Mouse (Mus musculus): ENCODE data around the gene 4933427D14Rik. TPM values are rescaled to one million over a fixed set of nuclear protein-coding genes. Genes with fewer than 3 reads are reported as not detected.

4933427D14Rik gene
- total and polyA plus RNA-seq, 3 experiments = 4.0 to 22.4 (median 17.0) TPM

DNA sequence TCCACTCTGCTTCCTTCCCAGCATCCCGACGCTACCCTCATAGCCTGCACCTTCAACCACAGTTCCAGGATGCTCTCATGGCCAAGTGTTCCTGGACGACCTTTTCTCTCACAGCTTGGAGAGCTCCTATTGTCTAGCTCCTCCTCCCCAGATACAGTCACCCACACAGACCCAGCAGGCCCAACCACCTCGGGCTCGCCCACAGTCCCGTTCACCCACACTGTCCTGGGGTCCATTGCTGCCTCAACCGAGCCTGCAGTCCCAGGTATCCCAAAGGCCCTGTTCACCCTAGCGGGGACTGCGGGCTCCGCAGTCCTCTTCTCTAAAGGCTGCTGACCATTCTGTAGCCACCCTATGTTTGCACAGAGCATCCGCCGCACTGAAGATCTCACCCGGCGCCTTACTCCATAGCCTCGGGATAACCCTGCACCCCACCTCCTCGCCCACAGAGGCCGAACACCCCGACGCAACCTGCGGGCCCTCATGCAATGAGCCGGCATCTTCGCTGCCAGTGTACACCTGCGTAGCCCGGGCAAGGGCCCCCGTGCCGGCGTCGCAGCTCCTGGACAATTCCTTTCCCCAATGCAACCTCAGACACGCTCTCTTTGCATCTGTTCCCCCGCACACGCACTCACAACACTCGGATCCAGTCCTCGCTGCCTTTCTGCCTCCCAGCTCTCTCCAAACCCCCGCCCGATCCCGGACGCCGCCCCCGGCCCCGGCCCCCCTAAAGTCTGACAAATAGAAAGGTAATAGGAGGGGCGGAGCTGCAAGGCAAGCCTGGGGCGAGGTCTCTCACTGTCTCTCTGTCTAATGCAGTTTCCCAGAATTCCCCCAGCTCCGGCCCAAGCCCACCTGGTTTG lies 687 bp downstream of the 4933427D14Rik start, which contains the start of gene Gm43951:
Gene Gm43951, minus strand, starts transcription at position 500 of the 863 bp plus-strand sequence.
- Histone ChIP-seq H3K9me3 (replicated peaks) (no peaks in the 10 kb centered on the region), H3K4me3 (ENCODE audit: low read depth, low read length) (peak within 1 kb of the TSS; percentile 84), H3K27me3 (ENCODE audit: insufficient read depth, low read length) (no peaks in the 10 kb centered on the region), H3K4me1 (ENCODE audit: insufficient read depth, low read depth, low read length) (peaks cover 35% of the 10 kb centered on the region), H3K36me3 (replicated peaks) (peaks cover 58% of the 10 kb centered on the region)
- TF ChIP-seq POLR2AphosphoS5 (IDR thresholded peaks at IDR 0.05; ENCODE audit: insufficient replicate concordance, low read depth, low read length) (no peak), GATA1 (IDR thresholded peaks at IDR 0.05; ENCODE audit: borderline replicate concordance, low read length) (no peak), GATA2 (IDR thresholded peaks at IDR 0.05; ENCODE audit: borderline replicate concordance, low read depth, low read length) (no peak), CTCF (IDR thresholded peaks at IDR 0.05; ENCODE audit: low read depth, low read length) (no peak)
- ATAC-seq (ENCODE audit: extremely low read depth, insufficient number of reproducible peaks, low FRiP score, poor library complexity, severe bottlenecking) (peak; percentile 32; the same call in 1 of the 2 replicates), DNase-seq (ENCODE audit: low spot score) (peak; percentile 40)

DNA sequence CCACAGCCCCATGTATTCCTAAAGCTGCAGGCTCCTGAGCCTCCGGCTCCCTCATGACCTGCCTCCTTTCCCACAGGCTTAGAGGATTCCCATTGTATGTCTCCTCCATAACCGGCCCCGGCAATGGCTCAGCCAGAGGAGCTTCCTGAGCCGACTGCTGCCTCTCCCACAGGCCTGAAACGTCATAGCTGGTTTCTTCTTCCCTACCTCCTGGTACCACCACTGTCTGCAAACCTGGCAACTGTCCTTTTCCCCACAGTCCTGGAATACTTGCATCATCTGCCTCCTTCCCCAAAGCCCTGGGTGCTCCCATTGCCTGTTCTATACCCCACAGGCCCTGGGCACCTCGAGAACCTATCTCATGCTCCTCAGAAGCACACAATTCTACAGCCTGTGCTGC lies 2.0 kb downstream of the 4933427D14Rik start:
- TF ChIP-seq TAL1 (conservative IDR thresholded peaks at IDR 0.05; ENCODE audit: low read depth, low read length) (no peak), GATA2 (IDR thresholded peaks at IDR 0.05; ENCODE audit: borderline replicate concordance, low read depth, low read length) (no peak), POLR2AphosphoS5 (IDR thresholded peaks at IDR 0.05; ENCODE audit: insufficient replicate concordance, low read depth, low read length) (no peak)
- H3K4me1 ChIP-seq (ENCODE audit: insufficient read depth, low read depth, low read length) = peaks cover 35% of the 10 kb centered on the region
- ATAC-seq (ENCODE audit: extremely low read depth, insufficient number of reproducible peaks, low FRiP score, poor library complexity, severe bottlenecking) = no peak
- no peak for DNase-seq (ENCODE audit: low spot score)
- peaks cover 54% of the 10 kb centered on the region for H3K36me3 ChIP-seq (replicated peaks)
- H3K27me3 ChIP-seq (ENCODE audit: insufficient read depth, low read length) = no peaks in the 10 kb centered on the region
- no peak overlapping the region; the same call in 1 of the 2 replicates for H3K4me3 ChIP-seq (ENCODE audit: low read depth, low read length)
- H3K9me3 ChIP-seq (replicated peaks) = no peaks in the 10 kb centered on the region

GRCm38 (mm10) chr11:72203440-72203839 lies 3.8 kb downstream of the 4933427D14Rik start:
- Histone ChIP-seq H3K9me3 (replicated peaks) (no peaks in the 10 kb centered on the region), H3K4me1 (ENCODE audit: insufficient read depth, low read depth, low read length) (peaks cover 30% of the 10 kb centered on the region), H3K27me3 (ENCODE audit: insufficient read depth, low read length) (no peaks in the 10 kb centered on the region), H3K4me3 (ENCODE audit: low read depth, low read length) (no peak overlapping the region), H3K36me3 (replicated peaks) (peaks cover 53% of the 10 kb centered on the region)
- DNase-seq (ENCODE audit: low spot score) (no peak), ATAC-seq (ENCODE audit: extremely low read depth, insufficient number of reproducible peaks, low FRiP score, poor library complexity, severe bottlenecking) (no peak)
- TF ChIP-seq TAL1 (conservative IDR thresholded peaks at IDR 0.05; ENCODE audit: low read depth, low read length) = no peak
- TF ChIP-seq GATA2 (IDR thresholded peaks at IDR 0.05; ENCODE audit: borderline replicate concordance, low read depth, low read length) = no peak
- TF ChIP-seq CTCF (IDR thresholded peaks at IDR 0.05; ENCODE audit: low read depth, low read length) = no peak
- no peak for TF ChIP-seq GATA1 (IDR thresholded peaks at IDR 0.05; ENCODE audit: borderline replicate concordance, low read length)
- no peak for TF ChIP-seq POLR2AphosphoS5 (IDR thresholded peaks at IDR 0.05; ENCODE audit: insufficient replicate concordance, low read depth, low read length)

- no peaks in the 10 kb centered on the region for H3K4me1 ChIP-seq (ENCODE audit: insufficient read depth, low read depth, low read length)
- ATAC-seq (ENCODE audit: extremely low read depth, insufficient number of reproducible peaks, low FRiP score, poor library complexity, severe bottlenecking) (no peak; the same call in 1 of the 2 replicates), DNase-seq (ENCODE audit: low spot score) (no peak)
- TF ChIP-seq CTCF (IDR thresholded peaks at IDR 0.05; ENCODE audit: low read depth, low read length) (no peak), GATA1 (IDR thresholded peaks at IDR 0.05; ENCODE audit: borderline replicate concordance, low read length) (no peak), GATA2 (IDR thresholded peaks at IDR 0.05; ENCODE audit: borderline replicate concordance, low read depth, low read length) (no peak), POLR2AphosphoS5 (IDR thresholded peaks at IDR 0.05; ENCODE audit: insufficient replicate concordance, low read depth, low read length) (no peak), TAL1 (conservative IDR thresholded peaks at IDR 0.05; ENCODE audit: low read depth, low read length) (no peak)
- peaks cover 57% of the 10 kb centered on the region for H3K36me3 ChIP-seq (replicated peaks)
- no peak overlapping the region for H3K4me3 ChIP-seq (ENCODE audit: low read depth, low read length)
- no peaks in the 10 kb centered on the region for H3K9me3 ChIP-seq (replicated peaks)
- no peaks in the 10 kb centered on the region for H3K27me3 ChIP-seq (ENCODE audit: insufficient read depth, low read length)
Observed at GRCm38 (mm10) chr11:72196506-72196905, 10.8 kb downstream of the 4933427D14Rik start.

GRCm38 (mm10) chr11:72194259-72194658 lies 13.0 kb downstream of the 4933427D14Rik start:
- no peak for DNase-seq (ENCODE audit: low spot score)
- H3K9me3 ChIP-seq (replicated peaks) = no peaks in the 10 kb centered on the region
- peaks cover 64% of the 10 kb centered on the region for H3K36me3 ChIP-seq (replicated peaks)
- no peak for TF ChIP-seq GATA1 (IDR thresholded peaks at IDR 0.05; ENCODE audit: borderline replicate concordance, low read length)
- TF ChIP-seq GATA2 (IDR thresholded peaks at IDR 0.05; ENCODE audit: borderline replicate concordance, low read depth, low read length) = no peak
- TF ChIP-seq POLR2AphosphoS5 (IDR thresholded peaks at IDR 0.05; ENCODE audit: insufficient replicate concordance, low read depth, low read length) = no peak
- TF ChIP-seq TAL1 (conservative IDR thresholded peaks at IDR 0.05; ENCODE audit: low read depth, low read length) = no peak
- TF ChIP-seq CTCF (IDR thresholded peaks at IDR 0.05; ENCODE audit: low read depth, low read length) = no peak
- no peaks in the 10 kb centered on the region for H3K27me3 ChIP-seq (ENCODE audit: insufficient read depth, low read length)
- no peaks in the 10 kb centered on the region for H3K4me1 ChIP-seq (ENCODE audit: insufficient read depth, low read depth, low read length)
- H3K4me3 ChIP-seq (ENCODE audit: low read depth, low read length) = no peak overlapping the region
- ATAC-seq (ENCODE audit: extremely low read depth, insufficient number of reproducible peaks, low FRiP score, poor library complexity, severe bottlenecking) = no peak

GRCm38 (mm10) chr11:72190857-72191256 lies 16.4 kb downstream of the 4933427D14Rik start:
- no peaks in the 10 kb centered on the region for H3K27me3 ChIP-seq (ENCODE audit: insufficient read depth, low read length)
- H3K9me3 ChIP-seq (replicated peaks) = no peaks in the 10 kb centered on the region
- H3K36me3 ChIP-seq (replicated peaks) = peaks cover 65% of the 10 kb centered on the region
- no peaks in the 10 kb centered on the region for H3K4me1 ChIP-seq (ENCODE audit: insufficient read depth, low read depth, low read length)
- TF ChIP-seq POLR2AphosphoS5 (IDR thresholded peaks at IDR 0.05; ENCODE audit: insufficient replicate concordance, low read depth, low read length) = no peak
- TF ChIP-seq GATA1 (IDR thresholded peaks at IDR 0.05; ENCODE audit: borderline replicate concordance, low read length) = no peak
- TF ChIP-seq GATA2 (IDR thresholded peaks at IDR 0.05; ENCODE audit: borderline replicate concordance, low read depth, low read length) = no peak
- TF ChIP-seq CTCF (IDR thresholded peaks at IDR 0.05; ENCODE audit: low read depth, low read length) = no peak
- no peak for TF ChIP-seq TAL1 (conservative IDR thresholded peaks at IDR 0.05; ENCODE audit: low read depth, low read length)
- no peak overlapping the region for H3K4me3 ChIP-seq (ENCODE audit: low read depth, low read length)
- DNase-seq (ENCODE audit: low spot score) = no peak
- ATAC-seq (ENCODE audit: extremely low read depth, insufficient number of reproducible peaks, low FRiP score, poor library complexity, severe bottlenecking) = no peak

Measured in G1E (cell line).